Mouse (Mus musculus) E14TG2a.4 (cell line): ENCODE measurements around the gene Klhl36.

Experiments
- CTCF ChIP-seq: conservative IDR thresholded peaks from 2 replicates; pipeline ENCODE4 v1.5.1; 2014; ENCODE audit warnings: low read length
- POU5F1 ChIP-seq: IDR thresholded peaks from 2 replicates; pipeline ENCODE4 v1.6.1; 2014; ENCODE audit warnings: low read length, borderline replicate concordance

DNA sequence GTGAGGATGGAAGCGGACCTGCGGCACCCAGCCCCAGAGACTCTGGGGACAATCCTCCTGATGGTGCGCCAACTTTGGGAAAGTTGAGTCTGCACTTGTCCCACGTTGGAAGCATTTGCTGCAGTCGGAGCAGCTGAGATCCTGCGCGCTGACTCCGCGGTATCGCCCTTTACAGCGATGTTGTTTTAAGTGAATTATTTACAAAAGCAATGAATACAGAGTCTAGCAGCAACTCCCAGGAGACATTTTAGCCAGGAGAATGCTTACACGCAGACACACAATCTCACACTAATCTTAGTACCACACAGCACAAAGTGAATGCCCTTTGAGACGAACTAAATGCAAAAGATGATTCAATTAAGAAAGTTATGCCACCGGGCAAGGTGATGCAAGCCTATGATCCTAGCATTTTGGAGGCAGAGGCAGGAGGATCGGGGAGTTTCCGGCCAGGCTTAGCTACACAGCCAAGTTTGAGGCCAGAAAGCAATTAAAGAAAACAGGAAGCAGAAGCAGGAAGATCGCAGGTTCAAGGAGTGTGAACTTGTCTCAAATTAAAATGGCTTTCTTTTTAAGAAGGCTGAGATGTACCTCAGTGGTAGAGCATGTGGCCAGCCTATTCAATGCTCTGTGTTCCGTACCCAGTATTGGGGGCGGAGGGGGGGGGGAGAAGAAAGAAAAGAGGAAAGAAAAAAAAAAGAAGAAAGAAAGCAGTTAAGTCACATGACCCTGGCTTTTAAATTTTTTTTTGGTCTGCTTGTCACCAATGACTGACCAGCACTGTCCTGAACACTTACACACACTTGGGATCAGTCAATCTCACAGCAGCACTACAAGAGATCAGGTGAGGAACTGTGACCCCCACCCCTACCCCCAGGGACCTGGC lies 23.7 kb upstream of the Klhl36 start:
- TF ChIP-seq CTCF = no peak
- no peak for TF ChIP-seq POU5F1
